Mouse (Mus musculus): Measurements from ENCODE around the gene Kansl3.

DNA sequence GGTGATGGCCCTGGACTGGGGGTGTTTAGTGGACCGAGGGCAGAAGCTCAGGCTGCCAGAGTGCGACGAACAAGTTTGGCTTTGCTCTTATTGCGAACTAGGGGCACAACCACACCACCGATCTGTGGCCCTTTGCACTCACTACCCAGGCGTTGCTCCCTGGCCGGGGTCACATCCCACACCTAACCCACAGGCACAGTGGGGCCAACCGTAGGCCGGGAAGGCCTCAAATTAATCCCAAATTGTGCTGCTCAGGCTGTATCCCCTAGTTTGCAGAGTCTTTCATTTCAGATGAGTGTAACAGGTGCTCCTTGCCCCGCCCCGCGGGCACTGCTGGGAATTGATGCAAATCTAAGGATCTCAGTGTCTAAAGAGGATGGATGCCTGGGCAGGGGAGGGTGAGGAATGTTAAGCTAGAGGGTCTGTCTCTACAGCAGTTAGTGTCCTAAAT is 60.5 kb downstream of the Kansl3 start:
- TF ChIP-seq POLR2AphosphoS5 (IDR thresholded peaks at IDR 0.05; ENCODE audit: insufficient replicate concordance, low read depth, low read length): no peak
- TF ChIP-seq CTCF (IDR thresholded peaks at IDR 0.05; ENCODE audit: low read depth, low read length): no peak

All from G1E (cell line).